Mouse (Mus musculus) R1 (cell line): ENCODE measurements at regions not wholly inside any gene's neighbourhood (a gene's known extent, or its start where the extent isn't known, plus 50 kb on each side); places are given as distances from the start of the nearest gene placed in this dataset.

Experiments
- DNase-seq: peaks from one replicate; pipeline ENCODE4 v3.0.0-alpha.2; 2018; ENCODE audit warnings: low read depth, low spot score

- DNase-seq: no peak
These were observed 136.6 kb upstream of the Veph1 start for GRCm38 (mm10) chr3:66433216-66433615.

- DNase-seq: no peak
These were observed 133.6 kb upstream of the Veph1 start for GRCm38 (mm10) chr3:66430187-66430586.

- DNase-seq: no peak
These were observed 125.9 kb upstream of the Veph1 start for GRCm38 (mm10) chr3:66422445-66423037.

- peak; percentile 35 for DNase-seq
These were observed 114.2 kb upstream of the Veph1 start for GRCm38 (mm10) chr3:66410706-66411277.

- DNase-seq: no peak
These were observed 112.2 kb upstream of the Veph1 start for GRCm38 (mm10) chr3:66408791-66409190.

DNA sequence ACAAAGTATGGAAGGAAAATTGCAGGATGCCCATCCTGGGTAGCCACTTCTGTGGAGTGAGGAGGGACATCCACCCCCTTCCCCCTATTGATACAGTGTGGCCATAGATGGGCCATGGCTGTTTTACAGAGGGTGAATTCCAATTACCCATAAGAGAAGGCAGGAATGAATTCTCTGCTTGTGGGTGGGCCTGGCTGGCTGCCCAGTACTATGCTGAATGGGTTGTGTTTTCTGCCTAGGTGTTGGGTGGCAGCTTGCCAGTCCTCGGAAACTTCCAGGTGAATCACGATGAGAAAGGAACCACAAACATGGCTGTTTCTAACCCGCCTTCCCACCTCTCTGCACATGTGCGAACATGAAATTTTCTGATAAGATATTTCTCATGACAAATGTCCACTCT is 109.0 kb upstream of the Veph1 start:
- no peak for DNase-seq

DNA sequence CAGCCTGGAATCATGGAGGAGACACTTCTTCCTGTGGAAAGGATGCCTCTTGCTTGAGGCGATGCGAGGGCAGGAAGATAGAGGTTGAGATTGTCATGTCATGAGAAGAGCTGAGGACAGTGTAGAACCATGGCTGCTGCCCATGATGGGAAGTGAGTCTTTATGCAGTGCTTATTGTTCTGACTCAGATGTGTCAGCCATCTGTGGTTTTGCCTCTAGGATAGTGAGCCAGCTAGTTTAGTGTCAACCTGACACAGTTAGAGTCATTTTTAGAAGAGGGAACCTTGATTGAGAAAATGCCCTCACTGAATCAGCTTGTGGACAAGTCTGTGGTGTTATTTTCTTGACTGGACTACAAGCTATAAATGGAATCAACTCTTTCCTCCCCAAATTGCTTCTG is 107.1 kb upstream of the Veph1 start:
- no peak for DNase-seq

DNA sequence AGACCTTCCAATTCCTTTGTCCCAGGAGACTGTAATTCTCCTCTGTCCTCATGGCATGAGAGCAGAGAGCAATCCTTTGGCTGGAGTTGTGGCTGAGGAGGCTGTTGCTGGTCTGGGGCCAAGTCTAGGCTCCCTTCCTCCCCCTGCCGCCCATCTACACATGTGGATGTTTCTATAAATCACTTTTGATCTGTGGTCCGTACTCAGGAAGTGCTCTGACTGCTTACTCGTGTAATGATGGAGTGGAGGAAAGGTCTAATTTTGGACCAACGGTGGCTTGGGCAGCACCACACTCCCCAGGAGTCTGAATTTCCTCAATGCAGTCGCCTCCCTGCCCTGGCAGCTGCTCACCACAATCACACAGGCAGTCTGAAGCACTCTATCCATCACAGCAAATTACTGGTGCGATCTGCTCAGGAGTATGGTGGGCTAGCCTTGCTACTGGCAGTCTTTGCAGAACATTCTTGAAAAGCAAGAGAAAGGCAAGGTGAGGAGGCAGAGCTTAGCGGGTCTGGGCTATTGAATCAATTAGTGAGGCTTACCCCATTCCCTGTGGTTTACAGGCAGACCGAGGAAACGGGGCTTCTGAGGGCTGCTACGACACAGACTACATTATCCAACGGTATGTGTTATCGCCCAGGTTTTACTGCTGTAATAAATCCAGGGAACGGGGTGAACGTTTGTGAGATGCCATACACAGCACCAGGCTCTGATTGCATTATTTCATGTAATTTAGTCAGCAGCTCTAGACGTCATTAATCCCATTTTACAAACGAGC is 104.3 kb upstream of the Veph1 start:
- DNase-seq: no peak

DNA sequence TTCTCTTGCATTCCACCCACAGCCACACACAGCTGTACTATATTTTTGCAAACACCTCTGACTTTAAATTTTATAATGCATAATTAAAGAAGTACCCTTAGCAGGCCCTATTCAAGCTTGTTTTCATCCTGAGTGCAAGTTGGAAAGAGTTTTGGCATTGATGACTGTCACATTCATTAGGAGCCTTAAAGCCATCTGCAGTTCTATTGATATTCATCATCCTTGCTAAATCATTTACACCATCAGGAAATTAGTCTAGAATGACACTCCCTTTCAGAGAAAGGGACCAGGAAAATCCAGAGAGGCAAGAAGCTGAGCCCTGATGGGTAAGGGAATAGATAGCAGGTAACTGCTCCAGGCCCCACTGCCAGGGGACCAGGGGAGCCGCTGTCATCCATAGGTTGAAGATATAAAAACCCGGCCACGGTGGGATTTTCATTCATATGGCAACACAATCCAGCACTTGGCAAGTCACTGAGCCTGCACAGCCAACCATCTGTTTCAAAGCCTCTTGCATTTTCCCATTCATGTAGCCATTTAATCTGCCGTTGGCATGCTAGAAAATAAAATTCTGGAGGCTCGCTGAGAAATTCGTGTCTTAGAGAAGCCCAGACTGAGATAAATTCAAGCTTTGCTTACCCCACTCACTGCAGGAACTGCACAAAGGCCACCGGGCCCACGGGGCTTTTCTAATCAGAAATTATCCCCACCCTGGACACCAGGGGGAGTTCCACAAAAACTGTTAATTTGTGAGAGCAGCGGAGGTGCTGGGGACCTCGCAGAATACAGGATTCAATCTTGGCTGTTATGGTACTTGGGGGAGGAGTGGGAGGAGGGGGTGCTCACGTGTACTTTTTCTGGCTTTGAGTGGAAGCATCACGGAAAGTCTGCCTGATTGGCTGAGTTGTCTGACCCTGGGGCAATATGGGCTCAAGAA is 101.8 kb upstream of the Veph1 start:
- peak; percentile 56 for DNase-seq

GRCm38 (mm10) chr3:66375088-66375910 is 78.7 kb upstream of the Veph1 start:
- DNase-seq: no peak

DNA sequence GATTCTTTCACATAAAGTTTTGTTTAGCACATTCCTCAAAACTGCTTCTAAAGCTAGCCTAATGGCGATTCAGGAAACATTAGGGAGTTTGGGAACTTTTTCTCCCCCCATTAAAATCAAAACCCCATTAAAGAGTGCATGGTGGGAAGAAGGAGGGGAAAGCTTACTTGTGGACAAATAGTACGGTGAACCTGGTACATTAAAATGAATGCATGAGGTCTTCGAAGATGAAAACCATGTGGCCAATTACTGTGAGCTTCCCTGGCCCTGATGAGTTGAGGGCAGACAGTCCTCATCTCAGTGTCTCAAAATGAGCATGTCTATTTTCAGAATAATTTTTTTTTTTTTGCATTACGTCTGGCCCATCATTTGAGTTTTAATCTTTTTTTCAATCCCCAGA is 78.0 kb upstream of the Veph1 start:
- DNase-seq: no peak

GRCm38 (mm10) chr3:66373807-66374575 is 77.4 kb upstream of the Veph1 start:
- no peak for DNase-seq
